Mouse (Mus musculus): ENCODE data around the gene Rtl1.
A peak's percentile ranks its signal among the peaks of the same experiment; 100 is the strongest.

Gene Rtl1

GRCm38 (mm10) chr12:109560111-109560695 is 39.9 kb downstream of the Rtl1 start:
- no peak for DNase-seq

- no peak for DNase-seq
These were observed 41.1 kb downstream of the Rtl1 start for GRCm38 (mm10) chr12:109558891-109559487.

GRCm38 (mm10) chr12:109558226-109558824 is 41.8 kb downstream of the Rtl1 start:
- DNase-seq = no peak

GRCm38 (mm10) chr12:109555837-109556409 is 44.2 kb downstream of the Rtl1 start:
- no peak for DNase-seq

GRCm38 (mm10) chr12:109553568-109553967 is 46.6 kb downstream of the Rtl1 start:
- DNase-seq = no peak

- DNase-seq = no peak
These were observed 47.2 kb downstream of the Rtl1 start for GRCm38 (mm10) chr12:109552754-109553525.

GRCm38 (mm10) chr12:109551771-109552170 is 48.4 kb downstream of the Rtl1 start:
- DNase-seq = no peak

GRCm38 (mm10) chr12:109547085-109547484 is 53.0 kb downstream of the Rtl1 start:
- no peak for DNase-seq

GRCm38 (mm10) chr12:109545875-109546732 is 54.0 kb downstream of the Rtl1 start:
- peak; percentile 19 for DNase-seq

- peak; percentile 11 for DNase-seq
These were observed 56.7 kb downstream of the Rtl1 start for GRCm38 (mm10) chr12:109543281-109543923.

GRCm38 (mm10) chr12:109542635-109543249 is 57.4 kb downstream of the Rtl1 start:
- DNase-seq = peak; percentile 70

GRCm38 (mm10) chr12:109542011-109542410 is 58.1 kb downstream of the Rtl1 start:
- peak; percentile 44 for DNase-seq

GRCm38 (mm10) chr12:109541540-109541899 is 58.6 kb downstream of the Rtl1 start:
- peak; percentile 12 for DNase-seq

- DNase-seq = peak; percentile 84
These were observed 59.2 kb downstream of the Rtl1 start for GRCm38 (mm10) chr12:109540739-109541539.

GRCm38 (mm10) chr12:109539950-109540349 is 60.2 kb downstream of the Rtl1 start:
- peak; percentile 38 for DNase-seq
